28 mouse cellular contexts compared by ENCODE assay signal in genomic region chr7:46438537-46439141, GRCm38 (mm10). TPM values are rescaled to one million over a fixed set of nuclear protein-coding genes. Genes with fewer than 3 reads are reported as not detected.
A peak's percentile ranks its signal among the peaks of the same experiment; 100 is the strongest.
DNase-seq lines count a peak whose midpoint lies in the region; ATAC-seq and TF ChIP-seq lines count a peak whose summit lies in the region.
"Had no signal": no experiment of that assay in that cellular context is flagged by ENCODE, and none has a peak within 500 bp of the region (broad histone marks: within the 10 kb centered on the region; RNA-seq: fewer than 3 reads in every experiment).

No protein-coding gene starts in this region.

- no peaks in the 10 kb centered on the region for H3K27me3 ChIP-seq in intestine, embryonic 15.5 days (replicated peaks)
- H3K27me3 ChIP-seq in intestine, postnatal 0 days (replicated peaks; ENCODE audit: control insufficient read depth, insufficient read depth, low read length): no peaks in the 10 kb centered on the region
- no peaks in the 10 kb centered on the region for H3K27me3 ChIP-seq in neural tube, embryonic 13.5 days
- H3K27me3 ChIP-seq in neural tube, embryonic 15.5 days (replicated peaks): no peaks in the 10 kb centered on the region
- no peaks in the 10 kb centered on the region for H3K27me3 ChIP-seq in Patski
- H3K27me3 ChIP-seq: embryonic facial prominence, embryonic 13.5 days; forebrain, embryonic 13.5 days; heart, embryonic 12.5 days had no signal

- 35% methylated on average over 9 of the region's 9 CpGs for WGBS in intestine, embryonic 15.5 days
- WGBS in intestine, postnatal 0 days: 25% methylated on average over 9 of the region's 9 CpGs
- WGBS in neural tube, embryonic 13.5 days: 14% methylated on average over 9 of the region's 9 CpGs
- WGBS in neural tube, embryonic 15.5 days: 16% methylated on average over 9 of the region's 9 CpGs

- H3K4me3 ChIP-seq in intestine, embryonic 15.5 days (replicated peaks): no peak overlapping the region
- no peak overlapping the region for H3K4me3 ChIP-seq in intestine, postnatal 0 days (ENCODE audit: low read depth, low read length)
- H3K4me3 ChIP-seq in neural tube, embryonic 13.5 days: no peak overlapping the region
- H3K4me3 ChIP-seq in neural tube, embryonic 15.5 days (replicated peaks): no peak overlapping the region
- H3K4me3 ChIP-seq: embryonic facial prominence, embryonic 13.5 days; erythroblast, embryonic 14.5 days; forebrain, embryonic 13.5 days; heart, embryonic 12.5 days had no signal

- peak; percentile 73 for ATAC-seq in intestine, embryonic 15.5 days
- ATAC-seq in intestine, postnatal 0 days: no peak
- no peak for ATAC-seq in neural tube, embryonic 13.5 days (ENCODE audit: low read depth)
- ATAC-seq in neural tube, embryonic 15.5 days (ENCODE audit: low FRiP score): no peak
- ATAC-seq in Patski: peak; percentile 21
- ATAC-seq: forebrain, embryonic 13.5 days; liver, postnatal 0 days; lung, postnatal 0 days had no signal

- H3K4me1 ChIP-seq in intestine, embryonic 15.5 days (replicated peaks): 0 out of 2 replicates have a peak, but pooled peaks cover 2% of the 10 kb centered on the region
- no peaks in the 10 kb centered on the region for H3K4me1 ChIP-seq in intestine, postnatal 0 days (replicated peaks; ENCODE audit: control insufficient read depth, insufficient read depth, low read length)
- peaks cover 8% of the 10 kb centered on the region for H3K4me1 ChIP-seq in neural tube, embryonic 13.5 days (replicated peaks)
- no peaks in the 10 kb centered on the region; the same call in 1 of the 2 replicates for H3K4me1 ChIP-seq in neural tube, embryonic 15.5 days
- H3K4me1 ChIP-seq: heart, embryonic 12.5 days had no signal

- in situ Hi-C loops in Patski (cut with MboI; ENCODE audit: low pct_unique_long_range_greater_than_20kb): no loop called here

- no peak for TF ChIP-seq CTCF in intestine, postnatal 0 days (IDR thresholded peaks at IDR 0.05; ENCODE audit: low read depth)
- no peak for TF ChIP-seq CTCF in Patski (IDR thresholded peaks at IDR 0.05)

- H3K9me3 ChIP-seq in intestine, embryonic 15.5 days: no peaks in the 10 kb centered on the region
- H3K9me3 ChIP-seq in intestine, postnatal 0 days (ENCODE audit: control insufficient read depth): no peaks in the 10 kb centered on the region
- no peaks in the 10 kb centered on the region for H3K9me3 ChIP-seq in neural tube, embryonic 13.5 days
- H3K9me3 ChIP-seq in neural tube, embryonic 15.5 days (replicated peaks): no peaks in the 10 kb centered on the region
- H3K9me3 ChIP-seq: embryonic facial prominence, embryonic 13.5 days; forebrain, embryonic 13.5 days; G1E; heart, embryonic 12.5 days had no signal

- no peak overlapping the region for H3K9ac ChIP-seq in intestine, embryonic 15.5 days
- no peak overlapping the region for H3K9ac ChIP-seq in intestine, postnatal 0 days (ENCODE audit: low read depth, low read length)
- H3K9ac ChIP-seq in neural tube, embryonic 13.5 days: no peak overlapping the region
- no peak overlapping the region for H3K9ac ChIP-seq in neural tube, embryonic 15.5 days (replicated peaks)
- H3K9ac ChIP-seq: embryonic facial prominence, embryonic 13.5 days; forebrain, embryonic 13.5 days; heart, embryonic 12.5 days; hindbrain, embryonic 14.5 days; liver, postnatal 0 days had no signal

- H3K4me2 ChIP-seq in intestine, embryonic 15.5 days (replicated peaks): no peak overlapping the region
- no peak overlapping the region for H3K4me2 ChIP-seq in intestine, postnatal 0 days (replicated peaks; ENCODE audit: low read depth)
- no peak overlapping the region for H3K4me2 ChIP-seq in neural tube, embryonic 13.5 days
- H3K4me2 ChIP-seq in neural tube, embryonic 15.5 days: no peak overlapping the region
- H3K4me2 ChIP-seq: embryonic facial prominence, embryonic 13.5 days; forebrain, embryonic 13.5 days; heart, embryonic 12.5 days; hindbrain, embryonic 14.5 days; liver, embryonic 11.5 days had no signal

- CTCF ChIA-PET in Patski (lab: Charles Lee): interaction anchor here (1.9 kb wide), 1 partner anchor 14 kb away, joined by 6 read pairs; no protein-coding TSS in a partner anchor

- POLR2A ChIA-PET in Patski (lab: Charles Lee): interaction anchor here (0.6 kb wide), 1 partner anchor 13 kb away, joined by 3 read pairs; no protein-coding TSS in a partner anchor

- H3K36me3 ChIP-seq in intestine, embryonic 15.5 days: no peaks in the 10 kb centered on the region
- H3K36me3 ChIP-seq in intestine, postnatal 0 days (ENCODE audit: control insufficient read depth, insufficient read depth): no peaks in the 10 kb centered on the region
- peaks cover 32% of the 10 kb centered on the region for H3K36me3 ChIP-seq in neural tube, embryonic 13.5 days
- H3K36me3 ChIP-seq in neural tube, embryonic 15.5 days: peaks cover 32% of the 10 kb centered on the region
- H3K36me3 ChIP-seq: embryonic facial prominence, embryonic 13.5 days; heart, embryonic 12.5 days had no signal

- no peak overlapping the region for H3K27ac ChIP-seq in intestine, embryonic 15.5 days
- no peak overlapping the region for H3K27ac ChIP-seq in intestine, postnatal 0 days (ENCODE audit: low read depth, low read length)
- H3K27ac ChIP-seq in neural tube, embryonic 13.5 days (replicated peaks): 0 out of 2 replicates have a peak overlapping the region, but pooled peaks have one; percentile 5
- no peak overlapping the region for H3K27ac ChIP-seq in neural tube, embryonic 15.5 days (replicated peaks)
- H3K27ac ChIP-seq: embryonic facial prominence, embryonic 13.5 days; forebrain, embryonic 13.5 days; hindbrain, embryonic 14.5 days had no signal

- DNase-seq in Patski (ENCODE audit: low read depth, low spot score): no peak
- no peak for DNase-seq in heart, postnatal 14 days
- no peak for DNase-seq in heart, adult 18-20 months
- DNase-seq: adrenal gland, postnatal 14 days; cerebellum, postnatal 14 days; embryo, embryonic 11 days; gastrocnemius, postnatal 14 days; heart, adult 11 months; heart, postnatal 36 days; kidney, postnatal 4 days; liver, postnatal 0 days; midbrain, embryonic 14.5 days; retina, postnatal 1 day; right cerebral cortex, postnatal 25 days; spleen, adult 18-20 months had no signal

- intact Hi-C loops in heart, postnatal 14 days (cut with DNase I): no loop called here

RNA-seq across cellular contexts. Expression of gene Kcnc1, which starts 42.3 kb away (rescaled TPM):
- polyA plus RNA-seq in intestine, embryonic 15.5 days (2015; fragmentation: Nextera tagmentation; extraction: Ambion mirVana): 0.38 and 0.53 TPM in 2 replicates
- polyA plus RNA-seq in intestine, postnatal 0 days (2015; fragmentation: Nextera tagmentation; extraction: Ambion mirVana): 0.39 and 0.72 TPM in 2 replicates
- polyA plus RNA-seq in neural tube, embryonic 13.5 days (2015; fragmentation: Nextera tagmentation; extraction: Ambion mirVana): 8.5 and 12.2 TPM in 2 replicates
- 16.8 and 19.4 TPM in 2 replicates for polyA plus RNA-seq in neural tube, embryonic 15.5 days (2015; fragmentation: Nextera tagmentation; extraction: Ambion mirVana)
- polyA plus RNA-seq in Patski (2021): 0.01 TPM
- total RNA-seq in heart, postnatal 14 days (2021): under 1 TPM; 0.05 TPM
- total RNA-seq in heart, adult 18-20 months (2021): under 1 TPM; 0.41 to 0.45 TPM
- polyA plus RNA-seq: G1E; kidney, embryonic 14.5 days; liver, postnatal 0 days had no signal

Comparison
In these comparisons a context has a peak if more than half of its experiments do, and no peak if none do; other contexts are left out.
1. ATAC-seq: peak in intestine, embryonic 15.5 days (single experiment) and Patski (single experiment); none in intestine, postnatal 0 days (single experiment), neural tube, embryonic 13.5 days (single experiment) and neural tube, embryonic 15.5 days (single experiment).